Comparison of ENCODE assay signal across 15 mouse cellular contexts in genomic region chr7:67437216-67438006, GRCm38 (mm10).
DNase-seq lines count a peak whose midpoint lies in the region; ATAC-seq and TF ChIP-seq lines count a peak whose summit lies in the region.
"Had no signal": no experiment of that assay in that cellular context is flagged by ENCODE, and none has a peak within 500 bp of the region (broad histone marks: within the 10 kb centered on the region; RNA-seq: fewer than 3 reads in every experiment).

No protein-coding gene starts in this region.

- H3K4me1 ChIP-seq in forebrain, embryonic 10.5 days = peaks cover 7% of the 10 kb centered on the region; the same call in 1 of the 2 replicates
- H3K4me1 ChIP-seq in forebrain, embryonic 14.5 days (ENCODE audit: control insufficient read depth, insufficient read depth, low read length) = peaks cover 12% of the 10 kb centered on the region
- peaks cover 17% of the 10 kb centered on the region; the same call in 1 of the 2 replicates for H3K4me1 ChIP-seq in hindbrain, embryonic 10.5 days (replicated peaks)
- H3K4me1 ChIP-seq in hindbrain, embryonic 11.5 days (replicated peaks; ENCODE audit: control insufficient read depth, insufficient read depth, low read length) = no peaks in the 10 kb centered on the region
- peaks cover 21% of the 10 kb centered on the region for H3K4me1 ChIP-seq in lung, postnatal 0 days (ENCODE audit: insufficient read depth, low read depth, low read length)
- peaks cover 12% of the 10 kb centered on the region for H3K4me1 ChIP-seq in stomach, postnatal 0 days (replicated peaks; ENCODE audit: control insufficient read depth, insufficient read depth)

- TF ChIP-seq CTCF in lung, postnatal 0 days (IDR thresholded peaks at IDR 0.05) = no peak
- TF ChIP-seq CTCF in stomach, postnatal 0 days (IDR thresholded peaks at IDR 0.05; ENCODE audit: low read depth) = no peak

- no peaks in the 10 kb centered on the region for H3K36me3 ChIP-seq in forebrain, embryonic 10.5 days (replicated peaks)
- no peaks in the 10 kb centered on the region for H3K36me3 ChIP-seq in forebrain, embryonic 14.5 days (ENCODE audit: control insufficient read depth, insufficient read depth, low read length)
- no peaks in the 10 kb centered on the region for H3K36me3 ChIP-seq in hindbrain, embryonic 10.5 days
- no peaks in the 10 kb centered on the region for H3K36me3 ChIP-seq in hindbrain, embryonic 11.5 days (ENCODE audit: control insufficient read depth, insufficient read depth, low read length)
- no peaks in the 10 kb centered on the region for H3K36me3 ChIP-seq in lung, postnatal 0 days (ENCODE audit: insufficient read depth, low read length)
- H3K36me3 ChIP-seq in stomach, postnatal 0 days (ENCODE audit: control insufficient read depth, insufficient read depth, low read length) = no peaks in the 10 kb centered on the region
- H3K36me3 ChIP-seq: hindbrain, embryonic 13.5 days had no signal

- no peak for TF ChIP-seq EP300 in lung, postnatal 0 days (IDR thresholded peaks at IDR 0.05)
- TF ChIP-seq EP300 in stomach, postnatal 0 days (optimal IDR thresholded peaks at IDR 0.05) = no peak

- no peak overlapping the region for H3K9ac ChIP-seq in forebrain, embryonic 14.5 days (ENCODE audit: low read length)
- no peak overlapping the region for H3K9ac ChIP-seq in hindbrain, embryonic 11.5 days (ENCODE audit: low read depth, low read length)
- H3K9ac ChIP-seq in lung, postnatal 0 days (replicated peaks; ENCODE audit: low read depth) = no peak overlapping the region
- no peak overlapping the region for H3K9ac ChIP-seq in stomach, postnatal 0 days (ENCODE audit: low read length)
- H3K9ac ChIP-seq: forebrain, postnatal 0 days; hindbrain, embryonic 13.5 days; liver, postnatal 0 days had no signal

- 74% methylated on average over 8 of the region's 8 CpGs for WGBS in forebrain, embryonic 10.5 days
- 89% methylated on average over 8 of the region's 8 CpGs for WGBS in forebrain, embryonic 14.5 days
- WGBS in hindbrain, embryonic 10.5 days = 72% methylated on average over 8 of the region's 8 CpGs
- WGBS in hindbrain, embryonic 11.5 days = 66% methylated on average over 8 of the region's 8 CpGs
- WGBS in lung, postnatal 0 days = 57% methylated on average over 8 of the region's 8 CpGs
- WGBS in stomach, postnatal 0 days = 62% methylated on average over 8 of the region's 8 CpGs

- no peaks in the 10 kb centered on the region for H3K27me3 ChIP-seq in forebrain, embryonic 10.5 days (ENCODE audit: poor library complexity, severe bottlenecking)
- H3K27me3 ChIP-seq in forebrain, embryonic 14.5 days (replicated peaks; ENCODE audit: control insufficient read depth, insufficient read depth, low read length) = no peaks in the 10 kb centered on the region
- no peaks in the 10 kb centered on the region for H3K27me3 ChIP-seq in hindbrain, embryonic 10.5 days (ENCODE audit: insufficient read depth, poor library complexity, severe bottlenecking)
- no peaks in the 10 kb centered on the region for H3K27me3 ChIP-seq in hindbrain, embryonic 11.5 days (ENCODE audit: control insufficient read depth, insufficient read depth, low read length)
- H3K27me3 ChIP-seq in lung, postnatal 0 days (replicated peaks; ENCODE audit: insufficient read depth, low read length) = no peaks in the 10 kb centered on the region
- no peaks in the 10 kb centered on the region for H3K27me3 ChIP-seq in stomach, postnatal 0 days (ENCODE audit: control insufficient read depth, insufficient read depth, low read length)
- H3K27me3 ChIP-seq: CH12.LX; hindbrain, embryonic 13.5 days had no signal

- DNase-seq in forebrain, embryonic 10.5 days (ENCODE audit: extremely low spot score, low spot score) = no peak
- no peak for DNase-seq in forebrain, embryonic 14.5 days (ENCODE audit: low spot score)
- no peak for DNase-seq in hindbrain, embryonic 10.5 days (ENCODE audit: low spot score)
- DNase-seq in hindbrain, embryonic 11.5 days (ENCODE audit: low spot score) = no peak
- peak; percentile 25 for DNase-seq in lung, postnatal 0 days (ENCODE audit: low spot score)
- no peak for DNase-seq in lung, postnatal 36 days
- no peak for DNase-seq in stomach, postnatal 0 days (ENCODE audit: low spot score)
- no peak for DNase-seq in ovary, adult 18-20 months (ENCODE audit: low spot score)
- DNase-seq: cerebellum, postnatal 10 days; forebrain, postnatal 0 days; liver, postnatal 0 days; midbrain, embryonic 14.5 days had no signal

- H3K4me2 ChIP-seq in forebrain, embryonic 14.5 days (ENCODE audit: low read length) = no peak overlapping the region
- H3K4me2 ChIP-seq in hindbrain, embryonic 11.5 days (replicated peaks; ENCODE audit: low read depth, low read length) = no peak overlapping the region
- no peak overlapping the region for H3K4me2 ChIP-seq in lung, postnatal 0 days (replicated peaks; ENCODE audit: low read depth, low read length)
- H3K4me2 ChIP-seq in stomach, postnatal 0 days (replicated peaks; ENCODE audit: low read depth) = no peak overlapping the region
- H3K4me2 ChIP-seq: hindbrain, embryonic 13.5 days had no signal

- ATAC-seq in forebrain, embryonic 14.5 days = no peak
- no peak for ATAC-seq in hindbrain, embryonic 11.5 days (ENCODE audit: low FRiP score)
- ATAC-seq in lung, postnatal 0 days = no peak
- peak; percentile 72; the same call in 1 of the 2 replicates for ATAC-seq in stomach, postnatal 0 days (ENCODE audit: low FRiP score, low TSS enrichment)
- ATAC-seq: forebrain, postnatal 0 days; liver, postnatal 0 days had no signal

- H3K4me3 ChIP-seq in forebrain, embryonic 10.5 days = no peak overlapping the region
- no peak overlapping the region for H3K4me3 ChIP-seq in forebrain, embryonic 14.5 days (ENCODE audit: low read depth, low read length)
- no peak overlapping the region for H3K4me3 ChIP-seq in hindbrain, embryonic 10.5 days
- H3K4me3 ChIP-seq in hindbrain, embryonic 11.5 days (ENCODE audit: low read depth, low read length) = no peak overlapping the region
- H3K4me3 ChIP-seq in lung, postnatal 0 days (ENCODE audit: low read depth, low read length) = no peak overlapping the region
- H3K4me3 ChIP-seq in stomach, postnatal 0 days (ENCODE audit: low read depth, low read length) = no peak overlapping the region
- H3K4me3 ChIP-seq: erythroblast, embryonic 14.5 days; hindbrain, embryonic 13.5 days had no signal

- no peaks in the 10 kb centered on the region for H3K9me3 ChIP-seq in forebrain, embryonic 10.5 days
- no peaks in the 10 kb centered on the region for H3K9me3 ChIP-seq in forebrain, embryonic 14.5 days (replicated peaks; ENCODE audit: control insufficient read depth, low read length)
- H3K9me3 ChIP-seq in hindbrain, embryonic 10.5 days = no peaks in the 10 kb centered on the region
- no peaks in the 10 kb centered on the region for H3K9me3 ChIP-seq in hindbrain, embryonic 11.5 days (ENCODE audit: control insufficient read depth, low read length)
- H3K9me3 ChIP-seq in lung, postnatal 0 days (ENCODE audit: low read length) = no peaks in the 10 kb centered on the region
- H3K9me3 ChIP-seq in stomach, postnatal 0 days (ENCODE audit: control insufficient read depth, low read length) = no peaks in the 10 kb centered on the region
- H3K9me3 ChIP-seq: hindbrain, embryonic 13.5 days had no signal

- 0 out of 2 replicates have a peak overlapping the region, but pooled peaks have one; percentile 20 for H3K27ac ChIP-seq in forebrain, embryonic 10.5 days
- no peak overlapping the region for H3K27ac ChIP-seq in forebrain, embryonic 14.5 days (ENCODE audit: low read depth, low read length)
- H3K27ac ChIP-seq in hindbrain, embryonic 10.5 days = peak overlapping the region; percentile 53
- H3K27ac ChIP-seq in hindbrain, embryonic 11.5 days (ENCODE audit: low read depth, low read length) = no peak overlapping the region
- H3K27ac ChIP-seq in lung, postnatal 0 days (ENCODE audit: low read length) = 0 out of 2 replicates have a peak overlapping the region, but pooled peaks have one; percentile 65
- H3K27ac ChIP-seq in stomach, postnatal 0 days (replicated peaks) = no peak overlapping the region; the same call in 1 of the 2 replicates
- H3K27ac ChIP-seq: hindbrain, embryonic 13.5 days had no signal

Comparison
In these comparisons a context has a peak if more than half of its experiments do, and no peak if none do; other contexts are left out.
1. H3K27ac ChIP-seq: peak in forebrain, embryonic 10.5 days (single experiment), hindbrain, embryonic 10.5 days (single experiment) and lung, postnatal 0 days (single experiment); none in forebrain, embryonic 14.5 days (single experiment), hindbrain, embryonic 11.5 days (single experiment) and stomach, postnatal 0 days (single experiment).